Mouse (Mus musculus) MN1 (cell line): ENCODE results near the gene Arpin.
A peak's percentile ranks its signal among the peaks of the same experiment; 100 is the strongest.

Experiments
- DNase-seq: peaks from one replicate; pipeline ENCODE4 v3.0.0-alpha.2; 2016; ENCODE audit warnings: low spot score

Gene Arpin

GRCm38 (mm10) chr7:79892576-79893428, 42.4 kb downstream of the Arpin start:
- no peak for DNase-seq

GRCm38 (mm10) chr7:79890436-79891221, 44.5 kb downstream of the Arpin start:
- DNase-seq, result peak; percentile 39

GRCm38 (mm10) chr7:79888603-79889002, 46.6 kb downstream of the Arpin start:
- DNase-seq, result no peak

- no peak for DNase-seq
Observed at GRCm38 (mm10) chr7:79883613-79884334, 51.4 kb downstream of the Arpin start.

- DNase-seq, result no peak
Observed at GRCm38 (mm10) chr7:79881901-79882300, 53.3 kb downstream of the Arpin start.

GRCm38 (mm10) chr7:79880998-79881397, 54.2 kb downstream of the Arpin start:
- peak; percentile 58 for DNase-seq

GRCm38 (mm10) chr7:79880033-79880432, 55.1 kb downstream of the Arpin start:
- no peak for DNase-seq

GRCm38 (mm10) chr7:79878455-79879025, 56.6 kb downstream of the Arpin start:
- DNase-seq, result no peak
